Comparison of ENCODE assay signal across 14 mouse cellular contexts in genomic region chr3:152688532-152688931, GRCm38 (mm10). TPM values are rescaled to one million over a fixed set of nuclear protein-coding genes. Genes with fewer than 3 reads are reported as not detected.
"Had no signal": no experiment of that assay in that cellular context is flagged by ENCODE, and none has a peak within 500 bp of the region (broad histone marks: within the 10 kb centered on the region; RNA-seq: fewer than 3 reads in every experiment).

No protein-coding gene starts in this region.

- DNase-seq: left cerebral cortex, postnatal 4 days; lung, adult 18-20 months; retina, postnatal 1 day; right cerebral cortex, postnatal 4 days; spleen, adult 18-20 months; thymus, adult 18-20 months; thymus, postnatal 14 days had no signal

- H3K4me1 ChIP-seq: limb, embryonic 13.5 days; midbrain, embryonic 12.5 days; neural tube, embryonic 13.5 days had no signal

- ATAC-seq: inflammation-experienced regulatory T-cells, adult 6 months; midbrain, embryonic 16.5 days had no signal

- H3K36me3 ChIP-seq: limb, embryonic 13.5 days; midbrain, embryonic 12.5 days; neural tube, embryonic 13.5 days had no signal

- H3K27ac ChIP-seq: limb, embryonic 13.5 days; liver, embryonic 14.5 days; midbrain, embryonic 12.5 days; neural tube, embryonic 13.5 days had no signal

- H3K4me3 ChIP-seq: limb, embryonic 13.5 days; midbrain, embryonic 12.5 days; neural tube, embryonic 13.5 days had no signal

- H3K27me3 ChIP-seq: limb, embryonic 13.5 days; midbrain, embryonic 12.5 days; neural tube, embryonic 13.5 days had no signal

- H3K9me3 ChIP-seq: limb, embryonic 13.5 days; midbrain, embryonic 12.5 days; neural tube, embryonic 13.5 days had no signal

- H3K4me2 ChIP-seq: limb, embryonic 13.5 days; midbrain, embryonic 12.5 days; neural tube, embryonic 13.5 days had no signal

- H3K9ac ChIP-seq: limb, embryonic 13.5 days; liver, embryonic 14.5 days; midbrain, embryonic 12.5 days; neural tube, embryonic 13.5 days had no signal

RNA-seq across cellular contexts. Expression of gene Ak5, which starts 20.4 kb away (rescaled TPM):
- polyA plus RNA-seq: liver, adult 2 months had no signal
